Mouse (Mus musculus): ENCODE results near the gene Senp2. TPM values are rescaled to one million over a fixed set of nuclear protein-coding genes. Genes with fewer than 3 reads are reported as not detected.

Senp2 gene
- polyA plus RNA-seq, 2 experiments from 2014 or later: 14.9 to 18.8 TPM

GRCm38 (mm10) chr16:22027474-22027873 is 18.2 kb downstream of the Senp2 start:
- ATAC-seq: no peak

GRCm38 (mm10) chr16:22038554-22038953 is 29.3 kb downstream of the Senp2 start:
- no peak for ATAC-seq

DNA sequence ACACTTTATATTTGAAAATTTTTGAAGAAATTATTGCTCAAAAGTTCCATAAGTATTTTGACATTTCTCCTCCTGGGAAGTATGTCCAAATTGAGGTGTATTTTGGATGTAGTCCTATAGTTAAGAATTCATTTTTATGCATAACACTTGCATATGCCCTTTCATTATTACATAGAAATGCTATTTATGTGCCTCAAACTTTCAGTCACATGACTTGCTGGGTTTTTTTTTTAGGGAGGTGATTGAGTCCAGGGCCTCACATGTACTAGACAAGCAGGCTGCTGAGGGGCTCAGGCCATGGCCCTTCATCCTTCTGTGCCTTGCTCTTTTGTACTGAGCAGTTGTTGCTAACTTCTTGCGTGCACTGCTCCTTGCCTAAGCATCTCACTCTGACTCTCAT is 30.7 kb downstream of the Senp2 start:
- no peak for ATAC-seq

- ATAC-seq: no peak
Measured at GRCm38 (mm10) chr16:22043830-22044229, 34.5 kb downstream of the Senp2 start.

GRCm38 (mm10) chr16:22045930-22046329 is 36.6 kb downstream of the Senp2 start:
- no peak for ATAC-seq

GRCm38 (mm10) chr16:22046739-22047366 is 37.6 kb downstream of the Senp2 start:
- ATAC-seq: no peak

DNA sequence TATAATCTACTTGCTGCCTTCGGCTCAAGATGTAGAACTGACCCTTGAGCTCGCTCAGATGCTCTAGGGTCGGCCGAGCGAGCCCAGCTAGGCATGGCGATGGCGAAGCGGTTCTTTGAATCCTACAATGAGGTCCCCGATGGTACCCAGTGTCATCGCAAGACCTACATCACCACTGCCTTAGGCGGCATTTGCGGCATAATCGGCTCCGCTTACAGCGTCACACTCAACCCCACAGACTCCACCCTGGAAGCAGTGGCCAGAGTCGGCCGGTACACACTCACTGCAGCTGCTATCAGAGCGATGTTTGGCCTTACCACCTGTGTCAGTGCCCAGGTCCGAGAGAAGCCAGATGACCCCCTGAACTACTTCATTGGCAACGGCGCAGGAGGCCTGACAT is 44.1 kb downstream of the Senp2 start:
- no peak for ATAC-seq

- no peak for ATAC-seq
Measured at GRCm38 (mm10) chr16:22057498-22057897, 48.2 kb downstream of the Senp2 start.

GRCm38 (mm10) chr16:22058871-22059270 is 49.6 kb downstream of the Senp2 start:
- ATAC-seq: peak; percentile 36

- ATAC-seq: no peak
Measured at GRCm38 (mm10) chr16:22060416-22060815, 51.1 kb downstream of the Senp2 start.

- ATAC-seq: peak; percentile 43
Measured at GRCm38 (mm10) chr16:22061555-22062160, 52.4 kb downstream of the Senp2 start.

DNA sequence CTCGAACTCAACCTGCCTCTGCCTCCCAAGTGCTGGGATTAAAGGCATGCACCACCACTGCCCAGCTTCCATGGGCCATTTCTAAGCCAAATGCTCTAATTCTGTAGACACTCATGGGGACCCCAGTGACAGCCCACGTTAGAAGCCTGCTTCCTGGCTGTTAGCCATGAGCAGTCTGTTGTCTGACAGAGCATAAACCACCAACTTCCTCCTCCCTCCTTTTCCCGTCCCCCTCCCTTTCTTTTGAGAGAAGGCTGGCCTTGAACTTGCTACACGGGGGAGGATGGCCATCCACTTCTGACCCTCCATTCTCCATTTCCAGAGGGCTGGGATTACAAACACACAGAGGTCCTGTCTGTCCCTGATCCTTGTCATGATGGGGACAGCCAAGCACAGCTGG is 53.0 kb downstream of the Senp2 start:
- no peak for ATAC-seq

DNA sequence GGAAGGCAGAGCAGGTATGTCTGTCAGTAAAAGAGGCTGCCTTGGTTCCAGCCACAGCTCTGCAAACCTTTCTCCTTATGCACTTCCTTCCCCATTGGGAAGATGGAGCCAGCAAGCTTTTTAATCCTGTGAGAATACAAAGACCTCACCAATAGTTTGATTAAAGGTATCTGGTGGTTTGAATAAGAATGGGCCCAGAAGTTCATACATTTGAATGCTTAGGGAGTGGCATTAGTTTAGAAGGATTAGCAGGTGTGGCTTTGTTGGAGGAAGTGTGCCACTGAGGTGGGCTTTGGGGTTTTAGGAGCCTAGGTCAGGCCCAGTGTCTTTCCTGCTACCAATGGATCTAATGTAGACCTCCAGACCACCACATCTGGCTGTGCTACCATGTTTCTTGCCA is 56.3 kb downstream of the Senp2 start:
- no peak for ATAC-seq

DNA sequence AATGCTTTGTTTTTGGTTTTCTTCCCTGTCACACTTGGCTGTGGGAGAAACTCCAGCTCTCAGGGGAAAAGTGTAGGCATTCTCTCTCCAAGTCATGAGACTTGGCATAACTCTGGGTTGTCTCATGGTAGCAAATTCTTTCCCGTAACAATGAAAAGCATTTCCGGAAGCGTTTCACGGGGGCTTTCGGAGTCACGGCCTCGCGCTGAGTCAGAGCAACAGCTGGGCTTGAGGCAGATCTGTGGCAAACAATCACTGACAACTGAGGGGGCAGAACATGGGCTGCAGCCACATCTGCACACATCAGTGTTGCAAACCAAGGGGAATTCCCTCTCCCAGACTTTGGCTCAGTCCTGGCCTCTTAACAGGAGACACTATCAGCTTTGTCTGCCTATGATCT is 58.1 kb downstream of the Senp2 start:
- ATAC-seq: no peak

DNA sequence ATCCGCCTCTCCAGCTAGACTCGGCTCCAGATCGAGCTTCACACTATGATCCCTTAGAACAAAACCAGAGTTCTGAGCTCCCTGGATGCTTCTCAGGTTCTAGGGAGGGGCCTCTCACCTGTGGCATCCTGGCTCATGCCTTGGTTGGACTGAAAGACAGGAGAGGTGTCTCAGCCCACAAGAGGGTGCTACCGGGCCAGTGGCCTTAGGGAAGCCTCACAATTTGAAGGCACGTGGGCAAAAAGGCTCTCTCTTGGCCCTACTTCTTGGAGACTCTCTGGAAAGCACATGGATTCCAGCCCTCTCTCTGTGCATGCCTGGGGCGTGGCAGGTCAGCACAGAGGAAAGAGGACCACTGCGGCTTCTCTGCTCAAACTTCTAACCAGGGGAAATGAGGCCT is 62.1 kb downstream of the Senp2 start:
- no peak for ATAC-seq

DNA sequence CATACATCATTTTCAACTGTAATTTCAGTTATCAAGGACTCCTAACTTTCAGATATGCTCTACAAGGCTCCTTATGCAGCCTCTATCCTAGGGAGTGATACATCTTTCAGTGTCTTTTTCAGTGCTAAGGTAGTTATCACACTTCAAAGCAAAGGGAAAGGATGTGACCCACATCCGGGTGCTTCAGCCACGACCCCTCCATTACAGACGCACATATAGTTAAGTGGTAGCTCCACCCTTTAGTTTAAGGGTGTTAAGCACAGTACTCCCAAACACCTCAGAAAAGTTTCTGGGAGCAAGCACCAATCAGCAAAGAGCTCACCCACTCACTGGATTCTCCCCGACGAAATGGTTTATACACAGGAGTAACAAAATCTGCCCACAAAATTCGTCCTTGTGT is 65.8 kb downstream of the Senp2 start:
- peak; percentile 76 for ATAC-seq

DNA sequence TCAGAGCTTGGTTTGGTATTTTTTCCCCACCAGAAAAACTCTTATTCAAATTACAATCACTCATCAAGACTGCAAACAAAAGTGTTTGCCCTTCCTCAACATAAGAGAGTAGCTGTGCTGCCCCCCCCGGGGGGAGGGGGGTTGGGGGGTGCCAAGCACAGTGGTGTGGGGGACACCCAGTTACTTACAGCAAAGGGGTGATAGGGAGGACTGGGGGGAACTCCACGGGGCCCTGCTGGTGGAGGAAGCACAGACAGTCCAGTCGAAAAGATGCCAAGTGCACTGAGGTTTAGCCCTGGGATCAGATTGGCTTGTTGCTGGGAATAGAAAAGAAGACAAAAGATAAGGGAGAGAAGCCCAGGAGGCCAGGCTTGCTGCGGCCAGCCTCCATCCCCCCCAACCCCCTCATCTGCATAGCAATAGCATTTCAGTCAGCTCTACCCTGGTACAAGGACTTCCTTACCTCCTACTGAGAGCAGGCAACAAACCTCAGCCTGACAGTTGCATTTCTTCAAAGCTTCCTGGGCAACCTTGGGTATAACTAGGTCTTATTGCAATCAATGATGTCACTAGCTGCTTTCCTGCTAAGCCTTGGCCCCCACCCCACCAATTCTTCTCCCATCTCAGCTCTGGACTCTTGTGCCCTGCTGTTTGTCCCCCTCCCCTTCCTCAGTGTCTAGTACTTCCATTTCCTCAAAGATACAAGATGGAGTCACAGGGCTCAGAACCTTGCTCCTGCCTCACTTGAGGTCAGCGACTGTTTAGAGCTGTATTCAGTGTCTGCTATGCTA is 66.7 kb downstream of the Senp2 start:
- ATAC-seq: no peak

DNA sequence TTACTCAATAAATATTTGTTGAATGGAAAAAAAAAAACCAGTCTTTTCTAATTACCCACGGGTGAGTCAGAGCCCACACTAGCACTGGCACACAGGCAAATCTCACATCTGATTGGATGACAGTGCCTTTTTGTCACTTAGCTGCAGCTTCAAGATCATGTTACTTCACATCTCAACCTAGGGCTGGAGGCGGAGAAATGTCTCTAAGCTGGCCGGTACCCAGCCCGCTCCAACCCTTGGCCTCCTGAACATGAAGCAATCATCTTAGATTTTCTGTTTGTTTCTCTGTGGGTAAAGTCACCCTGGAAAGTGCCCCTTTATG is 67.3 kb downstream of the Senp2 start:
- no peak for ATAC-seq

GRCm38 (mm10) chr16:22080125-22080710 is 70.9 kb downstream of the Senp2 start:
- ATAC-seq: no peak

DNA sequence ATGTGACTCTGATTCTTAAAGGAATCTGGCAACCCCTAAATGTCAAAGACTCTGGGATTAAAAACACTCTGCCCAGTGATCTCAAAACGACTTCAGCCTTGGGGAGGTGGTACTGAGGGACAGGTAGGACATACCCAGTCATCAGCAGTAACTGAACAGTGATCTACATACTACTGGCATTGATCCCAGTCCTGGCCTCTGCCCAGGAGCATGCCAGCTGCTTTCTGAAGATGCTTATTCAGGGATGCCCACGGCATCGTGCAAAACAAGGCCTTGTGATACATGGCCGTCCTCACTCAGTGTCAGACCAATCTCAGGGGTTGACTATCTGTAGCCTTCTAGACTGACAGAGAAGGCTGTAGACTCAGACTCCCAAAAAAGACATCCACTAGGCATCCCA is 76.1 kb downstream of the Senp2 start:
- ATAC-seq: no peak

DNA sequence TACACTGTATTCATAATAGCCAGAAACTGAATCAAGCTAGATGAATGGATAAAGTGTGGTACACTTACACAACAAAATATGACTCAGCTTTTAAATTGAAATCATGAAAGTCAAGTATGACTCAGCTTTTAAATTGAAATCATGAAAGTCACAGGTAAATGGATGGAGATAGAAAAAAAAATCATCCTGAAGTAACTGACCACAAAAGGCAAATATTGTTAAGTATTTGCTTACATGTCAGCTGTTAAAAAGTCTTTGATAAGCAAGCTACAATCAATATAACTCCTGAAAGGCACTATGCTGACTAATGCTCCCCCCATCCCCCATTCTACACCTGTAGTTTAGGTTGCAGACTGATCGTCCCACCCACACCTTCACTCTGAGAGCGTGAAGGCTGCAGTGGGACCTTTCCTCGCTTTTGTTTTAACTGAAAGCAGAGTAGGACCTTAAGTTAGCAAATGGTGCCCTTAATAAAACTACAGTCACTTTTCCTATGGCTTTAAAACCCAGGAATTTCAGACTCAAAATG is 82.0 kb downstream of the Senp2 start:
- ATAC-seq: no peak

GRCm38 (mm10) chr16:22095751-22096150 is 86.5 kb downstream of the Senp2 start:
- ATAC-seq: no peak

DNA sequence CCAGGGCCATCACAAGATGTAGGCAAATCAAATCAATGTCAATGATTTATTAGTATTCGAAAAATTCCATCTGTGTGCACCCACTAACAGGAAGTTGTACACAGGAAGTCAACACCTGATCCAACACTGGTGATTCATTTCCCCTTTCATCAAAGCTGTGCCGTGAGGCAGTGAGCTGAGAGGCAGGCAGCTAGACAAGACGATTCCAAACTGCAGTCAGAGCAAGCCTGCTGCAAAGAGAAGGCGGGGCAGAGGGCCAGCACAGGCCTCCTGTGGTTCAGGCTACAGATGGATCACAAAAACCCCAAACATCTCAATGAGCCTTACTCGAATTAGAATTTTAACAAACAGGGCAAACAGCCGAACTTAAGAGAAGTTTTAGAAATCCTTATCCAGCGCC is 88.4 kb downstream of the Senp2 start:
- no peak for ATAC-seq
